Mouse (Mus musculus): ENCODE results near the gene Eno2.

DNA sequence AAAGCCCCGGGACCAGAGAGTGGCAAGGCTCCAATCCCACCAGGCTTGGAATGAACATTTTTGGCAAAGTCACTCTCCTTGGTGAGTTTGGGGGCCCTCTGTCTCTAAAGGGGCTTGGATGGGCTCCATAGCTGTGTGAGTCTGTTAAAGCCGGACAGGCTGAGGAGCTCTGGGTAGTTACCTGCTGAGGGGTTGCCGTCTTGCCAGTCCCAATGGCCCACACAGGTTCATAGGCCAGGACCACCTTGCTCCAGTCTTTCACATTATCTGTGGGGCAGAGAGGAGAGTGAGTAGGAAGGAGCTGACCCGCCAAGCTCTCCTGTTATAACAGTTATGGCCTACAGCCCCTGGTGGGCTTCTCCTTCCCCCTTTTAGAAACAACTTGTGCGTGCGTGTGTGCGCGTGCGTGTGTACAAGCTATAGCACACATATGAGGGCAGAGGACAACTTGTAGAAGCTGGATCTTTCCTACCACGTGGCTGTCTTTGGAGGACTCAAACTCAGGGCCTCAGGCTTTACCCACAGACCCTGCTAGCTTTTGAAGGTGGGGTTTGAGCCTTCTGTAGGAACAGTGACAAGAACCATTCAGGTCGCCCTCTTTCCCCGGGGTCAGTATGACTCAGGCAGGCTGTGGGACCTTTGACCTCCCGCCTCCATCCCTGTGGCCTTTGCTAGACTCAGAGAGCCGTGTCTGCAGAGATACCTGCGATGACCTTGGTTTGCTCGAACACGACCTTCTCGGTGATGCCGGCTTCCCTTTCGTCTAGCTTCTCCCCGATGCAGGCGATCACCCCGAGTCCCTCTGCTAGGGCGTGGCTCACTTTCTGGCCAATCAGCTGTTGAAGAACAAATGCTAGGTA is 42.5 kb upstream of the Eno2 start:
- TF ChIP-seq RCOR1 (conservative IDR thresholded peaks at IDR 0.05; ENCODE audit: low read depth, low read length) (no peak), CTCF (conservative IDR thresholded peaks at IDR 0.05 in 1 of 2, IDR thresholded peaks at IDR 0.05 in 1 of 2; ENCODE audit: low read depth in 2 of 2, low read length in 2 of 2) (no peak), POLR2A (IDR thresholded peaks at IDR 0.05; ENCODE audit: low read depth, low read length) (no peak), USF2 (conservative IDR thresholded peaks at IDR 0.05; ENCODE audit: low read depth, low read length) (no peak), MAX (IDR thresholded peaks at IDR 0.05; ENCODE audit: low read length) (no peak)
